7 mouse cellular contexts compared by ENCODE assay signal in genomic region chr5:102070788-102071187, GRCm38 (mm10). TPM values are rescaled to one million over a fixed set of nuclear protein-coding genes. Genes with fewer than 3 reads are reported as not detected.
DNase-seq lines count a peak whose midpoint lies in the region; ATAC-seq lines count a peak whose summit lies in the region.

No protein-coding gene starts in this region.

- H3K27ac ChIP-seq in lung, embryonic 15.5 days, result no peak overlapping the region
- no peak overlapping the region for H3K27ac ChIP-seq in forebrain, embryonic 13.5 days
- no peak overlapping the region for H3K27ac ChIP-seq in liver, embryonic 11.5 days (ENCODE audit: low read depth, low read length)
- peak overlapping the region; percentile 85; the same call in 1 of the 2 replicates for H3K27ac ChIP-seq in stomach, embryonic 15.5 days

- no peak overlapping the region for H3K9ac ChIP-seq in lung, embryonic 15.5 days
- no peak overlapping the region for H3K9ac ChIP-seq in forebrain, embryonic 13.5 days
- no peak overlapping the region for H3K9ac ChIP-seq in liver, embryonic 11.5 days (ENCODE audit: low read depth, low read length)
- no peak overlapping the region for H3K9ac ChIP-seq in stomach, embryonic 15.5 days

- peaks cover 26% of the 10 kb centered on the region for H3K4me1 ChIP-seq in lung, embryonic 15.5 days
- peaks cover 48% of the 10 kb centered on the region for H3K4me1 ChIP-seq in forebrain, embryonic 13.5 days
- 0 out of 2 replicates have a peak, but pooled peaks cover 4% of the 10 kb centered on the region for H3K4me1 ChIP-seq in liver, embryonic 11.5 days (replicated peaks; ENCODE audit: control insufficient read depth, insufficient read depth, low read length)
- peaks cover 11% of the 10 kb centered on the region; the same call in 1 of the 2 replicates for H3K4me1 ChIP-seq in stomach, embryonic 15.5 days

- H3K36me3 ChIP-seq in lung, embryonic 15.5 days, result 0 out of 2 replicates have a peak, but pooled peaks cover 3% of the 10 kb centered on the region
- H3K36me3 ChIP-seq in forebrain, embryonic 13.5 days (ENCODE audit: poor library complexity, severe bottlenecking), result no peaks in the 10 kb centered on the region
- H3K36me3 ChIP-seq in liver, embryonic 11.5 days (ENCODE audit: control insufficient read depth, insufficient read depth, low read length), result no peaks in the 10 kb centered on the region
- no peaks in the 10 kb centered on the region for H3K36me3 ChIP-seq in stomach, embryonic 15.5 days

- no peaks in the 10 kb centered on the region for H3K27me3 ChIP-seq in lung, embryonic 15.5 days
- no peaks in the 10 kb centered on the region for H3K27me3 ChIP-seq in forebrain, embryonic 13.5 days
- H3K27me3 ChIP-seq in liver, embryonic 11.5 days (replicated peaks; ENCODE audit: control insufficient read depth, insufficient read depth, low read length), result no peaks in the 10 kb centered on the region
- H3K27me3 ChIP-seq in stomach, embryonic 15.5 days (replicated peaks), result no peaks in the 10 kb centered on the region

- ATAC-seq in lung, embryonic 15.5 days (ENCODE audit: borderline replicate concordance, extremely low read depth, low FRiP score, low TSS enrichment), result no peak
- ATAC-seq in forebrain, embryonic 13.5 days, result no peak
- ATAC-seq in liver, embryonic 11.5 days (replicated peaks; ENCODE audit: low FRiP score), result no peak
- ATAC-seq in stomach, embryonic 15.5 days (ENCODE audit: insufficient read depth, low FRiP score, low read depth), result no peak

- no peak overlapping the region; the same call in 1 of the 2 replicates for H3K4me3 ChIP-seq in lung, embryonic 15.5 days
- no peak overlapping the region for H3K4me3 ChIP-seq in forebrain, embryonic 13.5 days
- H3K4me3 ChIP-seq in liver, embryonic 11.5 days (ENCODE audit: low read depth, low read length), result peak overlapping the region; percentile 89; the same call in 1 of the 2 replicates
- H3K4me3 ChIP-seq in stomach, embryonic 15.5 days (replicated peaks), result no peak overlapping the region

- DNase-seq in lung, postnatal 36 days, result no peak
- DNase-seq in liver, embryonic 11.5 days (ENCODE audit: low spot score), result no peak
- no peak for DNase-seq in thymus, postnatal 10 days (ENCODE audit: low spot score in 2 of 2)
- DNase-seq in Muller cell, postnatal 12 days (ENCODE audit: inconsistent ontology term), result no peak

- H3K9me3 ChIP-seq in lung, embryonic 15.5 days, result no peaks in the 10 kb centered on the region
- H3K9me3 ChIP-seq in forebrain, embryonic 13.5 days (replicated peaks), result no peaks in the 10 kb centered on the region
- H3K9me3 ChIP-seq in liver, embryonic 11.5 days (ENCODE audit: control insufficient read depth, low read length), result no peaks in the 10 kb centered on the region
- no peaks in the 10 kb centered on the region for H3K9me3 ChIP-seq in stomach, embryonic 15.5 days

- H3K4me2 ChIP-seq in lung, embryonic 15.5 days, result peak overlapping the region; percentile 61
- H3K4me2 ChIP-seq in forebrain, embryonic 13.5 days, result peak overlapping the region; percentile 74
- peak overlapping the region; percentile 86 for H3K4me2 ChIP-seq in liver, embryonic 11.5 days
- H3K4me2 ChIP-seq in stomach, embryonic 15.5 days, result peak overlapping the region; percentile 80

- WGBS in lung, embryonic 15.5 days, result 38% methylated on average over 4 of the region's 4 CpGs
- WGBS in forebrain, embryonic 13.5 days, result 46% methylated on average over 4 of the region's 4 CpGs
- 38% methylated on average over 4 of the region's 4 CpGs for WGBS in liver, embryonic 11.5 days
- WGBS in stomach, embryonic 15.5 days, result 30% methylated on average over 4 of the region's 4 CpGs

RNA-seq across cellular contexts. Expression of gene Wdfy3, which starts 1.1 kb away (rescaled TPM):
- polyA plus RNA-seq in lung, embryonic 15.5 days (2015; fragmentation: Nextera tagmentation; extraction: Ambion mirVana), result 12.4 and 13.4 TPM in 2 replicates
- polyA plus RNA-seq in forebrain, embryonic 13.5 days (2015; fragmentation: Nextera tagmentation; extraction: Ambion mirVana), result 22.9 and 24.6 TPM in 2 replicates
- polyA plus RNA-seq in liver, embryonic 11.5 days (2014; fragmentation: Nextera tagmentation; extraction: Ambion mirVana), result 10.4 and 12.7 TPM in 2 replicates
- polyA plus RNA-seq in stomach, embryonic 15.5 days (2015; fragmentation: Nextera tagmentation; extraction: Ambion mirVana), result 11.3 TPM in 2 replicates
